Mouse (Mus musculus): ENCODE measurements at regions not wholly inside any gene's neighbourhood (a gene's known extent, or its start where the extent isn't known, plus 50 kb on each side); places are given as distances from the start of the nearest gene placed in this dataset.

GRCm38 (mm10) chrX:11931432-11931831 lies 228.7 kb downstream of the Bcor start:
- DNase-seq (ENCODE audit: low read depth, low spot score), result no peak
- 56% methylated on average over 9 of the region's 9 CpGs for WGBS

GRCm38 (mm10) chrX:11935337-11935736 lies 224.8 kb downstream of the Bcor start:
- WGBS, result 44% methylated on average over 5 of the region's 5 CpGs
- DNase-seq (ENCODE audit: low read depth, low spot score), result no peak

GRCm38 (mm10) chrX:11940246-11940645 lies 219.9 kb downstream of the Bcor start:
- 72% methylated on average over 2 of the region's 2 CpGs for WGBS
- no peak for DNase-seq (ENCODE audit: low read depth, low spot score)

GRCm38 (mm10) chrX:11943367-11943766 lies 216.8 kb downstream of the Bcor start:
- 37% methylated on average over 10 of the region's 10 CpGs for WGBS
- peak; percentile 35 for DNase-seq (ENCODE audit: low read depth, low spot score)

GRCm38 (mm10) chrX:11944574-11944973 lies 215.6 kb downstream of the Bcor start:
- WGBS, result 64% methylated on average over 6 of the region's 6 CpGs
- no peak for DNase-seq (ENCODE audit: low read depth, low spot score)

GRCm38 (mm10) chrX:11945280-11945679 lies 214.9 kb downstream of the Bcor start:
- no peak for DNase-seq (ENCODE audit: low read depth, low spot score)

GRCm38 (mm10) chrX:11952193-11952592 lies 208.0 kb downstream of the Bcor start:
- DNase-seq (ENCODE audit: low read depth, low spot score), result peak; percentile 14
- 12% methylated on average over 2 of the region's 2 CpGs for WGBS

More at GRCm38 (mm10) chrX:11945280-11945679, 214.9 kb downstream of the Bcor start:
- 73% methylated on average over 1 of the region's 1 CpGs for WGBS

- DNase-seq (ENCODE audit: low read depth, low spot score), result no peak
- WGBS, result 78% methylated on average over 3 of the region's 3 CpGs
Measured at GRCm38 (mm10) chrX:11956194-11956593, 204.0 kb downstream of the Bcor start.

GRCm38 (mm10) chrX:11957011-11957410 lies 203.1 kb downstream of the Bcor start:
- 69% methylated on average over 6 of the region's 6 CpGs for WGBS
- DNase-seq (ENCODE audit: low read depth, low spot score), result no peak

GRCm38 (mm10) chrX:11959871-11960552 lies 200.1 kb downstream of the Bcor start:
- DNase-seq (ENCODE audit: low read depth, low spot score), result no peak
- WGBS, result 75% methylated on average over 8 of the region's 8 CpGs

GRCm38 (mm10) chrX:11961350-11961749 lies 198.8 kb downstream of the Bcor start:
- WGBS, result 37% methylated on average over 2 of the region's 2 CpGs
- DNase-seq (ENCODE audit: low read depth, low spot score), result no peak

GRCm38 (mm10) chrX:11964428-11964827 lies 195.7 kb downstream of the Bcor start:
- DNase-seq (ENCODE audit: low read depth, low spot score), result no peak
- WGBS, result 65% methylated on average over 3 of the region's 3 CpGs

- WGBS, result 45% methylated on average over 4 of the region's 4 CpGs
- no peak for DNase-seq (ENCODE audit: low read depth, low spot score)
Measured at GRCm38 (mm10) chrX:11978679-11979078, 181.5 kb downstream of the Bcor start.

- 86% methylated on average over 1 of the region's 1 CpGs for WGBS
- no peak for DNase-seq (ENCODE audit: low read depth, low spot score)
Measured at GRCm38 (mm10) chrX:11983276-11983675, 176.9 kb downstream of the Bcor start.

Data from large intestine, adult 2 months (tissue).